ENCODE assay signal across 34 mouse cellular contexts in genomic region chr7:120943936-120944509, GRCm38 (mm10). TPM values are rescaled to one million over a fixed set of nuclear protein-coding genes. Genes with fewer than 3 reads are reported as not detected.
DNase-seq lines count a peak whose midpoint lies in the region; ATAC-seq lines count a peak whose summit lies in the region.
"Had no signal": no experiment of that assay in that cellular context is flagged by ENCODE, and none has a peak within 500 bp of the region (broad histone marks: within the 10 kb centered on the region; RNA-seq: fewer than 3 reads in every experiment).

No protein-coding gene starts in this region.

- no peaks in the 10 kb centered on the region for H3K27me3 ChIP-seq in intestine, embryonic 15.5 days (replicated peaks)
- H3K27me3 ChIP-seq in heart, embryonic 10.5 days (ENCODE audit: insufficient read depth, poor library complexity, severe bottlenecking) = no peaks in the 10 kb centered on the region
- H3K27me3 ChIP-seq in midbrain, embryonic 11.5 days (ENCODE audit: control insufficient read depth, insufficient read depth, low read length) = no peaks in the 10 kb centered on the region
- H3K27me3 ChIP-seq: embryonic facial prominence, embryonic 13.5 days; forebrain, embryonic 12.5 days; hindbrain, embryonic 13.5 days; limb, embryonic 12.5 days; liver, embryonic 15.5 days had no signal

- no peak overlapping the region for H3K27ac ChIP-seq in intestine, embryonic 15.5 days
- H3K27ac ChIP-seq in heart, embryonic 10.5 days = no peak overlapping the region
- H3K27ac ChIP-seq in midbrain, embryonic 11.5 days (ENCODE audit: low read depth, low read length) = no peak overlapping the region
- H3K27ac ChIP-seq: embryonic facial prominence, embryonic 13.5 days; forebrain, embryonic 12.5 days; hindbrain, embryonic 13.5 days; layer of hippocampus, adult 2 months; left cerebral cortex, adult 2 months; liver, embryonic 15.5 days; midbrain, embryonic 10.5 days had no signal

- H3K9me3 ChIP-seq in intestine, embryonic 15.5 days = no peaks in the 10 kb centered on the region
- H3K9me3 ChIP-seq in heart, embryonic 10.5 days = no peaks in the 10 kb centered on the region
- no peaks in the 10 kb centered on the region for H3K9me3 ChIP-seq in midbrain, embryonic 11.5 days (ENCODE audit: control insufficient read depth, low read length)
- H3K9me3 ChIP-seq: embryonic facial prominence, embryonic 13.5 days; forebrain, embryonic 12.5 days; hindbrain, embryonic 13.5 days; limb, embryonic 12.5 days; liver, embryonic 15.5 days; midbrain, embryonic 10.5 days had no signal

- peaks cover 48% of the 10 kb centered on the region for H3K36me3 ChIP-seq in intestine, embryonic 15.5 days
- H3K36me3 ChIP-seq in heart, embryonic 10.5 days = peaks cover 84% of the 10 kb centered on the region
- peaks cover 26% of the 10 kb centered on the region for H3K36me3 ChIP-seq in midbrain, embryonic 11.5 days (ENCODE audit: control insufficient read depth, insufficient read depth, low read length)

- no peak overlapping the region for H3K9ac ChIP-seq in intestine, embryonic 15.5 days
- H3K9ac ChIP-seq in midbrain, embryonic 11.5 days (ENCODE audit: low read length) = no peak overlapping the region
- H3K9ac ChIP-seq: embryonic facial prominence, embryonic 13.5 days; forebrain, embryonic 12.5 days; forebrain, postnatal 0 days; hindbrain, embryonic 13.5 days; limb, embryonic 12.5 days; liver, embryonic 15.5 days; lung, embryonic 14.5 days had no signal

- no peak overlapping the region for H3K4me3 ChIP-seq in intestine, embryonic 15.5 days (replicated peaks)
- no peak overlapping the region for H3K4me3 ChIP-seq in heart, embryonic 10.5 days
- no peak overlapping the region for H3K4me3 ChIP-seq in midbrain, embryonic 11.5 days (ENCODE audit: low read depth, low read length)
- H3K4me3 ChIP-seq: embryonic facial prominence, embryonic 13.5 days; forebrain, embryonic 12.5 days; hindbrain, embryonic 13.5 days; layer of hippocampus, adult 2 months; left cerebral cortex, adult 2 months; limb, embryonic 12.5 days; liver, embryonic 15.5 days; midbrain, embryonic 10.5 days had no signal

- ATAC-seq in intestine, embryonic 15.5 days = peak; percentile 56
- ATAC-seq in midbrain, embryonic 11.5 days (ENCODE audit: low FRiP score) = no peak
- ATAC-seq: forebrain, postnatal 0 days; midbrain, embryonic 16.5 days had no signal

- WGBS in intestine, embryonic 15.5 days = 49% methylated on average over 7 of the region's 8 CpGs
- 68% methylated on average over 7 of the region's 8 CpGs for WGBS in heart, embryonic 10.5 days
- WGBS in midbrain, embryonic 11.5 days = 72% methylated on average over 6 of the region's 8 CpGs

- no peaks in the 10 kb centered on the region for H3K4me1 ChIP-seq in intestine, embryonic 15.5 days (replicated peaks)
- no peaks in the 10 kb centered on the region for H3K4me1 ChIP-seq in heart, embryonic 10.5 days
- no peaks in the 10 kb centered on the region for H3K4me1 ChIP-seq in midbrain, embryonic 11.5 days (ENCODE audit: control insufficient read depth, insufficient read depth, low read length)
- H3K4me1 ChIP-seq: embryonic facial prominence, embryonic 13.5 days; forebrain, embryonic 12.5 days; hindbrain, embryonic 13.5 days; limb, embryonic 12.5 days; liver, embryonic 15.5 days; midbrain, embryonic 10.5 days had no signal

- DNase-seq in adrenal gland, adult 2 months = peak; percentile 40
- DNase-seq in adrenal gland, adult 8-10 months = no peak
- DNase-seq in kidney, adult 9 months = peak; percentile 85
- DNase-seq in kidney, adult 18-20 months = no peak
- DNase-seq in kidney, postnatal 14 days = peak; percentile 47
- DNase-seq in heart, embryonic 10.5 days (ENCODE audit: low spot score) = no peak
- DNase-seq in midbrain, embryonic 11.5 days (ENCODE audit: low spot score, missing footprints) = no peak
- DNase-seq: cerebellum, adult 18-20 months; cerebellum, postnatal 10 days; forebrain, postnatal 0 days; gastrocnemius, postnatal 10 days; heart, postnatal 36 days; lung, embryonic 14.5 days; lung, postnatal 14 days; right cerebral cortex, postnatal 25 days; thymus, postnatal 14 days had no signal

- H3K4me2 ChIP-seq in intestine, embryonic 15.5 days (replicated peaks) = no peak overlapping the region
- no peak overlapping the region for H3K4me2 ChIP-seq in midbrain, embryonic 11.5 days
- H3K4me2 ChIP-seq: embryonic facial prominence, embryonic 13.5 days; forebrain, embryonic 12.5 days; heart, embryonic 11.5 days; hindbrain, embryonic 13.5 days; limb, embryonic 12.5 days; liver, embryonic 15.5 days; lung, embryonic 14.5 days had no signal

RNA-seq across cellular contexts. Expression of gene Polr3e, which starts 26.5 kb away (rescaled TPM):
- total RNA-seq in adrenal gland, adult 2 months (2021) = 10 to 100 TPM; 22.5 to 23.0 TPM
- 15.1 and 15.5 TPM in 2 replicates for polyA plus RNA-seq in adrenal gland, adult 2 months (2012; rRNA removed)
- total RNA-seq in adrenal gland, adult 8-10 months (2022) = 10 to 100 TPM; 23.6 to 34.6 (median 27.7) TPM
- 40.3 and 41.5 TPM in 2 replicates for polyA plus RNA-seq in intestine, embryonic 15.5 days (2015; fragmentation: Nextera tagmentation; extraction: Ambion mirVana)
- polyA plus RNA-seq in heart, embryonic 10.5 days (2016; fragmentation: Nextera tagmentation; extraction: Ambion mirVana) = 32.3 and 36.9 TPM in 2 replicates
- 19.0 and 19.9 TPM in 2 replicates for polyA plus RNA-seq in midbrain, embryonic 11.5 days (2014; fragmentation: Nextera tagmentation; extraction: Ambion mirVana)

RNA-seq across cellular contexts. Expression of gene Cdr2, which starts 38.1 kb away (rescaled TPM):
- total RNA-seq in adrenal gland, adult 2 months (2021) = 1 to 10 TPM; 8.6 to 9.0 TPM
- polyA plus RNA-seq in adrenal gland, adult 2 months (2012; rRNA removed) = 7.4 and 11.0 TPM in 2 replicates
- total RNA-seq in adrenal gland, adult 8-10 months (2022) = 10 to 100 TPM in 1 of 4 experiments, 1 to 10 TPM in 3; 4.9 to 13.0 (median 7.0) TPM
- 13.1 and 15.7 TPM in 2 replicates for polyA plus RNA-seq in intestine, embryonic 15.5 days (2015; fragmentation: Nextera tagmentation; extraction: Ambion mirVana)
- 10.3 and 14.4 TPM in 2 replicates for polyA plus RNA-seq in heart, embryonic 10.5 days (2016; fragmentation: Nextera tagmentation; extraction: Ambion mirVana)
- polyA plus RNA-seq in midbrain, embryonic 11.5 days (2014; fragmentation: Nextera tagmentation; extraction: Ambion mirVana) = 17.6 and 18.0 TPM in 2 replicates

RNA-seq across cellular contexts. Expression of gene Mfsd13b, which starts 38.3 kb away (rescaled TPM):
- total RNA-seq in adrenal gland, adult 2 months (2021) = not detected
- 0.06 and 0.28 TPM in 2 replicates for polyA plus RNA-seq in adrenal gland, adult 2 months (2012; rRNA removed)
- total RNA-seq in adrenal gland, adult 8-10 months (2022) = under 1 TPM in 2 of 4 experiments, not detected in 2; 0.15 to 0.49 TPM
- 0.15 and 0.60 TPM in 2 replicates for polyA plus RNA-seq in intestine, embryonic 15.5 days (2015; fragmentation: Nextera tagmentation; extraction: Ambion mirVana)
- polyA plus RNA-seq in heart, embryonic 10.5 days (2016; fragmentation: Nextera tagmentation; extraction: Ambion mirVana) = 0.11 TPM in 1 of 2 replicates, not detected in the other
- 0.19 and 0.29 TPM in 2 replicates for polyA plus RNA-seq in midbrain, embryonic 11.5 days (2014; fragmentation: Nextera tagmentation; extraction: Ambion mirVana)
- total RNA-seq: common myeloid progenitor, adult 5-6 weeks; gastrocnemius, postnatal 10 days; granulocyte monocyte progenitor cell, adult 5-6 weeks; heart, postnatal 36 days; liver, adult 2 months; megakaryocyte progenitor cell, adult 5-6 weeks; MEL; neutrophil, adult 5-6 weeks had no signal
- polyA plus RNA-seq: liver, adult 2 months; lung, embryonic 14.5 days; neural tube, embryonic 11.5 days had no signal

Comparison
In these comparisons a context has a peak if more than half of its experiments do, and no peak if none do; other contexts are left out.
1. DNase-seq: peak in adrenal gland, adult 2 months (single experiment), kidney, adult 9 months (single experiment) and kidney, postnatal 14 days (single experiment); none in adrenal gland, adult 8-10 months (single experiment), kidney, adult 18-20 months (single experiment), heart, embryonic 10.5 days (single experiment) and midbrain, embryonic 11.5 days (single experiment).